Mouse (Mus musculus) embryonic facial prominence, embryonic 12.5 days (tissue): Measurements from ENCODE around the gene Gch1. TPM values are rescaled to one million over a fixed set of nuclear protein-coding genes. Genes with fewer than 3 reads are reported as not detected.

Experiments
- ATAC-seq: fragments of 200-750 bp; cut with Nextera tagmentation; 2 replicates; pipeline ENCODE4 v1.8.0; 2017; ENCODE audit not compliant: insufficient number of reproducible peaks, insufficient read depth, low FRiP score, low TSS enrichment
- H3K27ac ChIP-seq: fragments of 300-500 bp; sonication (generic); 2 replicates; pipeline ENCODE4 v1.5.1; 2016; ENCODE audit warnings: mild to moderate bottlenecking
- H3K27me3 ChIP-seq: fragments of 300-500 bp; sonication (generic); 2 replicates; pipeline ENCODE4 v1.6.1; 2016; ENCODE audit warnings: mild to moderate bottlenecking, moderate library complexity
- H3K36me3 ChIP-seq: fragments of 300-500 bp; sonication (generic); 2 replicates; pipeline ENCODE4 v1.6.1; 2016; ENCODE audit warnings: mild to moderate bottlenecking
- H3K4me1 ChIP-seq: fragments of 300-500 bp; sonication (generic); 2 replicates; pipeline ENCODE4 v1.6.1; 2016
- H3K4me2 ChIP-seq: fragments of 300-500 bp; sonication (generic); replicated peaks from 2 replicates; pipeline ENCODE4 v1.6.1; 2016; ENCODE audit warnings: mild to moderate bottlenecking, moderate library complexity
- H3K4me3 ChIP-seq: fragments of 300-500 bp; sonication (generic); 2 replicates; pipeline ENCODE4 v1.5.1; 2016; ENCODE audit warnings: mild to moderate bottlenecking
- H3K9ac ChIP-seq: fragments of 300-500 bp; sonication (generic); 2 replicates; pipeline ENCODE4 v1.6.1; 2016; ENCODE audit warnings: mild to moderate bottlenecking, moderate library complexity
- H3K9me3 ChIP-seq: fragments of 300-500 bp; sonication (generic); 2 replicates; pipeline ENCODE4 v1.6.1; 2016; ENCODE audit warnings: mild to moderate bottlenecking, moderate library complexity
- WGBS: fragments of 180-500 bp; shearing (Covaris S2); methylation state at CpG from one replicate; pipeline ENCODE4 v1.1.7; 2016; 5-methylcytosine and 5-hydroxymethylcytosine counted together
- polyA plus RNA-seq: library from polyadenylated mRNA; unstranded; fragments of >200 nt; fragmentation: Nextera tagmentation; extraction: Ambion mirVana; gene quantifications from 2 replicates; pipeline ENCODE4 v1.2.1, GENCODE M21; 2016

The Gch1 gene
- 1.1 and 1.5 TPM in 2 replicates for polyA plus RNA-seq

GRCm38 (mm10) chr14:47188848-47189634 is at the start of gene Gch1:
Gene Gch1, minus strand, starts transcription at chr14:47189413.
- Histone ChIP-seq H3K27ac (no peak within 1 kb of the TSS), H3K4me1 (peaks cover 4% of the 10 kb centered on the region; the same call in 1 of the 2 replicates), H3K36me3 (no peaks in the 10 kb centered on the region), H3K9ac (peak within 1 kb of the TSS; percentile 53), H3K27me3 (peaks cover 21% of the 10 kb centered on the region), H3K9me3 (no peaks in the 10 kb centered on the region), H3K4me3 (peak within 1 kb of the TSS; percentile 71), H3K4me2 (peak within 1 kb of the TSS; percentile 100)
- ATAC-seq, result peak; percentile 76
- under 1% methylated on average over 68 of the region's 68 CpGs for WGBS

GRCm38 (mm10) chr14:47237286-47237685 is 48.1 kb upstream of the Gch1 start:
- Histone ChIP-seq H3K4me2 (no peak overlapping the region), H3K4me3 (no peak overlapping the region), H3K27me3 (no peaks in the 10 kb centered on the region), H3K36me3 (peaks cover 13% of the 10 kb centered on the region), H3K4me1 (no peaks in the 10 kb centered on the region), H3K9ac (no peak overlapping the region), H3K27ac (no peak overlapping the region), H3K9me3 (0 out of 2 replicates have a peak, but pooled peaks cover 3% of the 10 kb centered on the region)
- ATAC-seq, result no peak
- 86% methylated on average over 4 of the region's 4 CpGs for WGBS

GRCm38 (mm10) chr14:47236491-47236890 is 47.3 kb upstream of the Gch1 start:
- Histone ChIP-seq H3K27ac (no peak overlapping the region), H3K9ac (no peak overlapping the region), H3K36me3 (peaks cover 11% of the 10 kb centered on the region), H3K9me3 (0 out of 2 replicates have a peak, but pooled peaks cover 3% of the 10 kb centered on the region), H3K4me3 (no peak overlapping the region), H3K27me3 (no peaks in the 10 kb centered on the region), H3K4me1 (no peaks in the 10 kb centered on the region), H3K4me2 (no peak overlapping the region)
- ATAC-seq, result no peak
- 93% methylated on average over 7 of the region's 7 CpGs for WGBS

GRCm38 (mm10) chr14:47234526-47235250 is 45.5 kb upstream of the Gch1 start:
- no peak overlapping the region for H3K4me3 ChIP-seq
- no peaks in the 10 kb centered on the region for H3K36me3 ChIP-seq
- no peaks in the 10 kb centered on the region for H3K27me3 ChIP-seq
- WGBS, result 67% methylated on average over 4 of the region's 5 CpGs
- H3K4me2 ChIP-seq, result no peak overlapping the region
- 0 out of 2 replicates have a peak, but pooled peaks cover 3% of the 10 kb centered on the region for H3K9me3 ChIP-seq
- H3K27ac ChIP-seq, result no peak overlapping the region
- no peaks in the 10 kb centered on the region for H3K4me1 ChIP-seq
- H3K9ac ChIP-seq, result no peak overlapping the region
- ATAC-seq, result no peak

DNA sequence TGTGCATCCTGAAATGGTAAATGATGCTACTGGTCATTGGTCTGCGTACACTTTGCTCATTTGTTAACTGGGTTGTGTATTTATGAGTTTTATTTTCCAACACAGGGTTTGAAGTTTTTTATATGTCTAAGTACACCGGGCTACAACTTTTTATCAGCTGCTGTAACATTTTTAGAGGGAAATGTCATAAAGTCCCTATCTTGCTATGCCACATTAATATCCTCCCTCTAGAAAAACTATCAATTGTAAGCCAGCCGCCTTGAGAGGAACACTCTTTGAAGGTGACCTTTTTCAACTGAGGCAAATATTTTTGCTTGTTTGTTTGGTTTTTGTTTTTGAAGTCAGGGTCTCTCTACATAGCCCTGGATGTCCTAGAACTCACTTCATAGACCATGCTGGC is 44.8 kb upstream of the Gch1 start:
- no peak overlapping the region for H3K9ac ChIP-seq

DNA sequence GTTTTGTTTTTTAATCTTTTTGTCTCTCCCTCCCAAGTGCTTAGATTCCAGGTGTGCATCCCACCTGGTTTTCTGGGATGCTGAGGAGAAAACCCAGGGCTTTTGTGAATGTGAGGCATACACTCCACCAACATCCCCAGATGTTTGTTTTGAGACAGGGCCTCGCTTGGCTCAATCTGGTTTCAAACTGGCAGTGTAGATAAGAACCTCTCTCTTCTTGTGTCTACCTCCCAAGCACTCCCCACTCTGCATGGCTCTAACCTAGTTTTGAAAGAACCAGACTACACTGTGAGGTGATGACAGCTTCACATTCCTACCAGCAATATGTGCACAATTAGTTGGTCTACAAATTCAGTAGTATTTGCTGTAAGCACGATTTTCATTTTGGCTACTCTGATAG is 44.4 kb upstream of the Gch1 start:
- no peak overlapping the region for H3K27ac ChIP-seq
- H3K4me2 ChIP-seq, result no peak overlapping the region
- no peaks in the 10 kb centered on the region for H3K4me1 ChIP-seq
- ATAC-seq, result no peak
- H3K36me3 ChIP-seq, result no peaks in the 10 kb centered on the region
- WGBS, result 68% methylated on average over 2 of the region's 2 CpGs
- 0 out of 2 replicates have a peak, but pooled peaks cover 3% of the 10 kb centered on the region for H3K9me3 ChIP-seq
- H3K27me3 ChIP-seq, result no peaks in the 10 kb centered on the region
- H3K9ac ChIP-seq, result no peak overlapping the region
- no peak overlapping the region for H3K4me3 ChIP-seq

More for the DNA sequence above, 44.8 kb upstream of the Gch1 start:
- 90% methylated on average over 3 of the region's 3 CpGs for WGBS
- no peak overlapping the region for H3K4me2 ChIP-seq
- no peak for ATAC-seq
- H3K27me3 ChIP-seq, result no peaks in the 10 kb centered on the region
- H3K4me3 ChIP-seq, result no peak overlapping the region
- no peaks in the 10 kb centered on the region for H3K36me3 ChIP-seq
- no peak overlapping the region for H3K27ac ChIP-seq
- 0 out of 2 replicates have a peak, but pooled peaks cover 3% of the 10 kb centered on the region for H3K9me3 ChIP-seq
- H3K4me1 ChIP-seq, result no peaks in the 10 kb centered on the region

- no peak overlapping the region for H3K9ac ChIP-seq
- H3K4me2 ChIP-seq, result no peak overlapping the region
- H3K36me3 ChIP-seq, result no peaks in the 10 kb centered on the region
- no peak overlapping the region for H3K4me3 ChIP-seq
- 79% methylated on average over 11 of the region's 11 CpGs for WGBS
- no peak for ATAC-seq
- no peaks in the 10 kb centered on the region for H3K27me3 ChIP-seq
- no peaks in the 10 kb centered on the region for H3K9me3 ChIP-seq
- no peaks in the 10 kb centered on the region for H3K4me1 ChIP-seq
- no peak overlapping the region for H3K27ac ChIP-seq
Measured at GRCm38 (mm10) chr14:47229796-47230376, 40.7 kb upstream of the Gch1 start.

DNA sequence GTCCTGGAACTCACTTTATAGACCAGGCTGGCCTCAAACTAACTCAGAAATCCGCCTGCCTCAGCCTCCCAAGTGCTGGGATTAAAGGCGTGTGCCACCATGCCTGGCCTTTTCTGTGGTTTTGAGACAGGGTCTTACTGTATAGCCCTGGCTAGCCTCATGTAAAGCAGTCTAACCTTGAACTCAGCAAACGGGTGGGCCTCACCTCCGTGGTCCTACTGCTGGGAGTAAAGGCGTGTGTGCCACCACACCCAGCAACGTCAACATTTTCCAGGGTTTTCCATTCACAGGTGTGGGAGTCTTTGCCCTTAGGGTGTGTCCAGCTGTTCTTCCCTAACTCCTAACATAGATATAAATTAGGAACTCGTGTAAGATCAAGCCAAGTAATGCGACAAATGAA is 36.7 kb upstream of the Gch1 start:
- H3K27me3 ChIP-seq, result no peaks in the 10 kb centered on the region
- H3K36me3 ChIP-seq, result no peaks in the 10 kb centered on the region
- H3K4me1 ChIP-seq, result no peaks in the 10 kb centered on the region
- ATAC-seq, result no peak
- no peaks in the 10 kb centered on the region for H3K9me3 ChIP-seq
- H3K27ac ChIP-seq, result no peak overlapping the region
- H3K4me2 ChIP-seq, result no peak overlapping the region
- H3K9ac ChIP-seq, result no peak overlapping the region
- WGBS, result 89% methylated on average over 8 of the region's 8 CpGs
- no peak overlapping the region for H3K4me3 ChIP-seq

DNA sequence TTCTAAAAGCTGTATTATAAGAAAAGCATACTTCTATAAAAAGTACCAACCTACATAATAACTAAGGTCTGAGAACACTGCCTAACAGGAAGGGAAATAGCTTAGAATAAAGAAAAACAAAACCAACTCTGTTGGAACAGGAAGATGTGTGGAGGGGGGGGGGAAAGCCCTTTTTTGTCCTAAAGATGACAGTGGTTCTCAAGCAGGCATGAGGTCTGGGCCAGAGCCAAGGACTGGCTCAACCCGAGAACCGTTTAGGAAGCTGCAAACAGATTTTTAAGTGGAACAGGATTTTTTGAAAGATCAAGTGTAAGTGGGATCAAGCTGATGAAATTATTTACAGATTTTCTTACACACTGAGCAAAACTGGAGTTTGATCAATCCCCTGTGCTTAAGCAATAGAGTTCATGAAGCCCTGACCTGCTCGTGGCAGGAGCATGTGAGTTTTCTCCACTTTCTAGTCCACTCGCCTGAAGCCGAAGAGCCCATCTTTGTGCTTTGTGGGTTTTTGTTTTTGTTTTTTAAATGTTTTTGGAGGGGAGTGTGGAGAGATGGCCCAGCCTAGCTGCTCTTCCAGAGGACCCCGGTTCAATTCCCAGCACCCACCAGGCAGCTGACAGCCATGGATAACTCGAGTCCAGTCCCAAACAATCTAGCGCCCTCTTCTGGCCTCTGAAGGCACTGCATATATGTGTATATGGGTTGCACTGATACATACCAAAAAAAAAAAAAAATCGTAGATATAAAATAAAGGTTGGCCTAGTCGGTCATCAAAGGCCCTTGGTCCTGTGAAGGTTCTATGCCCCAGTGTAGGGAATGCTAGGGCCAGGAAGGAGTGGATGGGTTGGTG is 35.5 kb upstream of the Gch1 start:
- H3K36me3 ChIP-seq, result no peaks in the 10 kb centered on the region
- no peaks in the 10 kb centered on the region for H3K9me3 ChIP-seq
- no peak overlapping the region for H3K4me3 ChIP-seq
- no peak for ATAC-seq
- 74% methylated on average over 10 of the region's 10 CpGs for WGBS
- H3K27ac ChIP-seq, result no peak overlapping the region
- H3K4me1 ChIP-seq, result no peaks in the 10 kb centered on the region
- no peak overlapping the region for H3K4me2 ChIP-seq
- H3K27me3 ChIP-seq, result no peaks in the 10 kb centered on the region
- no peak overlapping the region for H3K9ac ChIP-seq

- no peak overlapping the region for H3K4me3 ChIP-seq
- H3K36me3 ChIP-seq, result no peaks in the 10 kb centered on the region
- H3K9me3 ChIP-seq, result no peaks in the 10 kb centered on the region
- no peaks in the 10 kb centered on the region for H3K4me1 ChIP-seq
- no peak overlapping the region for H3K9ac ChIP-seq
- H3K4me2 ChIP-seq, result no peak overlapping the region
- WGBS, result 75% methylated on average over 11 of the region's 11 CpGs
- no peak overlapping the region for H3K27ac ChIP-seq
- no peaks in the 10 kb centered on the region for H3K27me3 ChIP-seq
- ATAC-seq, result no peak
Measured at GRCm38 (mm10) chr14:47222631-47223450, 33.6 kb upstream of the Gch1 start.
